Mouse (Mus musculus): ENCODE results near the gene 1600002K03Rik.

- TF ChIP-seq POLR2A (IDR thresholded peaks at IDR 0.05; ENCODE audit: insufficient read depth, low read depth, low read length) (no peak), CTCF (IDR thresholded peaks at IDR 0.05) (no peak), EP300 (IDR thresholded peaks at IDR 0.05; ENCODE audit: insufficient read depth, low read depth, low read length) (no peak)
These were observed 42.5 kb downstream of the 1600002K03Rik start for GRCm38 (mm10) chr10:80215048-80215772.
